Mouse (Mus musculus) brain, adult 2 months (tissue): ENCODE measurements at regions not wholly inside any gene's neighbourhood (a gene's known extent, or its start where the extent isn't known, plus 50 kb on each side); places are given as distances from the start of the nearest gene placed in this dataset.
"Not testable (repeated sequence)": the region's sequence is repeated elsewhere in the genome, so short reads cannot be mapped to it uniquely, and the experiment has no call there.

Source experiments
- DNase-seq: peaks from one replicate; pipeline ENCODE4 v3.0.0; 2011; ENCODE audit warnings: low read depth, low spot score

- DNase-seq, result peak; percentile 24
These were observed 1638.0 kb downstream of the Car8 start for GRCm38 (mm10) chr4:6600766-6601367.

- no peak for DNase-seq
These were observed 1642.5 kb downstream of the Car8 start for GRCm38 (mm10) chr4:6596321-6596720.

- not testable (repeated sequence) for DNase-seq
These were observed 1646.0 kb downstream of the Car8 start for GRCm38 (mm10) chr4:6592890-6593289.

GRCm38 (mm10) chr4:6561604-6562357 is 1677.1 kb downstream of the Car8 start:
- DNase-seq, result peak; percentile 54

- DNase-seq, result no peak
These were observed 1699.2 kb downstream of the Car8 start for GRCm38 (mm10) chr4:6539626-6540025.

GRCm38 (mm10) chr4:6532441-6532840 is 1706.4 kb downstream of the Car8 start:
- DNase-seq, result no peak

GRCm38 (mm10) chr4:6517626-6518025 is 1721.2 kb downstream of the Car8 start:
- DNase-seq, result no peak

GRCm38 (mm10) chr4:6514823-6515222 is 1721.7 kb upstream of the Impad1 start:
- peak; percentile 90 for DNase-seq

GRCm38 (mm10) chr4:6513635-6514034 is 1720.5 kb upstream of the Impad1 start:
- peak; percentile 48 for DNase-seq

- DNase-seq, result peak; percentile 91
These were observed 1719.7 kb upstream of the Impad1 start for GRCm38 (mm10) chr4:6512749-6513364.

- DNase-seq, result no peak
These were observed 1714.9 kb upstream of the Impad1 start for GRCm38 (mm10) chr4:6508091-6508490.
